Mouse (Mus musculus) T-helper 1 cell (primary cell): ENCODE data around the gene Fam219a.

Experiments used
- in situ Hi-C: fragments of 300-600 bp; cut with MboI, MseI; formaldehyde crosslinking; loops from one replicate; pipeline ENCODE4 v1.15.1; 2025; ENCODE audit warnings: high pct_unique_total_duplicates

Fam219a gene

DNA sequence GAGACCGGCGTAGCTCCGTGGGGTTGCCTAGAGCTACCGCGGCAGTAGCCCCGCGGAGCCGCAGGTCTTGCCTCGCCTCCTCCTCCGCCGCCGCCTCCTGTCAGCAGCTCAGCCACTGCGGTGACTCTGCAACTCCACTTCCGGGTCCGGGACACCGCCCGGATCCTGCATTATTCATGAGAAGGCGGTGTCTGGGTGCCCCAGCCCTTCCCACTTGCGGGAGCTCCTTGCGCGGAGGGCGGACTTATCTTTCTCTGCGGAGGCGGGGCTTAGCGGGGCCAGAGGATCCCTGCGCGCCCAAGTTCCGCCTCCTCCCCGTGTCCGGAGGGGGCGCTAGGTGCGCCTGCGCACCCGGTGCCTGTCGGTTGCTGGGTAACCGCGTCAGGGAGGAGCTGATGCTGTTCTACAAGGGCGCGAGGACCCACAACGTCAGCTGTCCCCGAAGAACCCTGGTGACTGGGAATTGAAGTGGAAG is at the start of gene Fam219a, which contains the start of gene Dnaic1:
Fam219a (minus strand) TSS at position 128 of the 475 bp plus-strand sequence.
Dnaic1 (plus strand) TSS at position 365 of the 475 bp plus-strand sequence.
- in situ Hi-C loops, result loop anchor here (5.0 to 25.0 kb wide), 2 partner anchors 102 to 1468 kb away; partner anchors contain the start of genes Fam214b, Nudt2, Pigo and Stoml2

DNA sequence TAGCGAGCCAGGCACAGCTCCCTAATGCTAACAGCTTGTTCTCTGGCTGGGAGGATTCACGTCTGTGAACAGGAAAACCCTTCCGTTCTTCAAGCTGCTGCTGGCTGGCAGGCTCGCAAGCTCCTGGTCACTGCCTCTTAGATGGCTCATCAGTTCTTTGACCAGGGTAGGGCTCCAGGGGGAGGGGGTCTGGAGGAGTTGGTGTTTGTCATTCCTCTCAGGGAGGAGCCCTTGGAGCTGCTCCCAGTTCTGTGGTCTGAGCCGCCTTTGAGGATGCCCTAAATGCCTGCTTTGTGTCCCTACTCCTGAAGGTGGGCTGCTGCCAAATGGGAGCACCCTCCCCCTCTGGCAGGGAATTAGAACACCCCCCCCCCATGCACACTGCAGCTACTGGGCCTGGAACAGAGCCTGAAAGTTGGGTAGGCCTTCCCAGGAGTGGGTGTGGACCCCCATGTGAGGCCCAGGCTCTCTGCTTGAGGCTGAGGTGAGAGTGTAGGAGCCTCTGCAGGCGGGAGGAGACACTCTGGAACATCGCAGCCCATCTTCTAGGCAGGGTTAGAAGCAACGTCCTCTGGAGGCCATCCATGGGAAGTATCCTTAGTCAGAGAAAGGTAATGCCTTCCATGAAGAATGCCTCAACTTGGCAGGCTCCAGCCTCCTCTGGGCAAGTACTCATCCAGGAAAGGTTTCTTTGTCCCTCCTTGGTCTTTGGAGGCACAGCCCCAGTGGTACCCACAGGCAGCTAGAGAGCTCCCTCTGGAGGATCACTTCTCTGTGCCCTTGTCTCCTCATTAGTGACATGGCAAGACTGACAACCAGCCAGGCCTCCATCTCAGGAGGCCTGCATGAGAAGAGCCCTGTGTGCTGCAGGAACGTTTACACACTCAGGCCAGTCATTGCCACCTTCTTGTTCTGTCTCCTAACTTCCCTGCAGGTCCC is 46.6 kb upstream of the Fam219a start:
- in situ Hi-C loops, result no loop called here

DNA sequence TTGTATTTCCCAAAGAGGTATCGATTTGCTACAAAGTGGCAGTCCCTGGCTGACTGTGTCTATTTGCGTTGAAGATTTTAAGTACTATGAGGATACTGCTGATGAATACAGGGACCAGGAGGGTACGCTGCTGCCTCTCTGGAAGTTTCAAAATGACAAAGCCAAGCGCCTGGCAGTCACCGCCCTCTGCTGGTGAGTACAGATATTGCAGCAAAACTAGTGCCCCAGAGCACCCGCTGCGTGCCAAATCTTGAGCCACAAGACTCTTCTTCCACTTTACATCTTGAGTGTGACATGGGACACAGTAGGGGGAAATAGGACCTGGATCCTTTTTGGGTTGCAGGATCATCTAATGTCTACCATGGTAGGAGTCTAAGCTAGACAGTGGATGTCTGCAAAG is 44.8 kb upstream of the Fam219a start:
- in situ Hi-C loops, result loop anchor here (5.0 kb wide), 2 partner anchors 57 to 87 kb away; no protein-coding TSS in a partner anchor

DNA sequence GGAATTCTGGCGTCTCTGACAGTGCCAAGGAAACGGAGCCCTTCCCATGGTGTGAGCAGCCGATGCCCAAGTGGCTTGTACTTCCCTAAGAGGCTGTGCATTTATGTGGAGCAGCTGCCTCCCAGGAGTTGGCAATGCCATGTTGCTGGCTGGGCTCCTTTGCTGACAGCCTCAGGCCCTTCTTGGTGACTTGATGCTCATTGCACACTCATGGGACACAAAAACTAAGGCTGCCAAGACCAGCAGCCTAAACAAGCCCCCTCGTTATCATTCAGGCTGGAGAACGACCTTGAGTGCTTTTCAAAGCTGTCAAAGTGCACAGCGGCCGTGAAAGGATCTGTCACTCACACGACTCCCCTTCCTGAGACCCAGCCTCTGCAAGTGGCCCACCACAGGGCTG is 42.8 kb upstream of the Fam219a start:
- in situ Hi-C loops, result loop anchor here (5.0 kb wide), 2 partner anchors 55 to 85 kb away; no protein-coding TSS in a partner anchor

DNA sequence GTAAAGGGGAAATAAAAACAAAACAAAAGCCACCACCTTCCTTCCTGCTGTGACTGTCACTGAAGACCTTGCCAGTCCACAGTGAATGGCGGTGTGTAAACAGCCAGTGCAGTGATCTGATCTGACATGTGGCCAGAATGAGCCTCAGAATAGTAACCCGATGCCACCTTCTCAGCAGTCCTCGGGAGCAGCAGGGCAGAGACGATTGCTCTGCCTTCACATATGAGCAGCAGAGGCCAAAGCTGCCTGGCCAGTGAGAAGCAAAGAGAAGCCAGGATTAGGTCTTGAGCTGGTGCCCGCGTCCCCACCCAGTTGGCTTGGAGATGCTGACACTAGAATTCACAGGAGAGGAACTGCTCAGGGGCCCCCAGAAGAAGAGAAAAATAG is 41.2 kb upstream of the Fam219a start:
- in situ Hi-C loops, result loop anchor here (5.0 kb wide), 2 partner anchors 53 to 83 kb away; no protein-coding TSS in a partner anchor

DNA sequence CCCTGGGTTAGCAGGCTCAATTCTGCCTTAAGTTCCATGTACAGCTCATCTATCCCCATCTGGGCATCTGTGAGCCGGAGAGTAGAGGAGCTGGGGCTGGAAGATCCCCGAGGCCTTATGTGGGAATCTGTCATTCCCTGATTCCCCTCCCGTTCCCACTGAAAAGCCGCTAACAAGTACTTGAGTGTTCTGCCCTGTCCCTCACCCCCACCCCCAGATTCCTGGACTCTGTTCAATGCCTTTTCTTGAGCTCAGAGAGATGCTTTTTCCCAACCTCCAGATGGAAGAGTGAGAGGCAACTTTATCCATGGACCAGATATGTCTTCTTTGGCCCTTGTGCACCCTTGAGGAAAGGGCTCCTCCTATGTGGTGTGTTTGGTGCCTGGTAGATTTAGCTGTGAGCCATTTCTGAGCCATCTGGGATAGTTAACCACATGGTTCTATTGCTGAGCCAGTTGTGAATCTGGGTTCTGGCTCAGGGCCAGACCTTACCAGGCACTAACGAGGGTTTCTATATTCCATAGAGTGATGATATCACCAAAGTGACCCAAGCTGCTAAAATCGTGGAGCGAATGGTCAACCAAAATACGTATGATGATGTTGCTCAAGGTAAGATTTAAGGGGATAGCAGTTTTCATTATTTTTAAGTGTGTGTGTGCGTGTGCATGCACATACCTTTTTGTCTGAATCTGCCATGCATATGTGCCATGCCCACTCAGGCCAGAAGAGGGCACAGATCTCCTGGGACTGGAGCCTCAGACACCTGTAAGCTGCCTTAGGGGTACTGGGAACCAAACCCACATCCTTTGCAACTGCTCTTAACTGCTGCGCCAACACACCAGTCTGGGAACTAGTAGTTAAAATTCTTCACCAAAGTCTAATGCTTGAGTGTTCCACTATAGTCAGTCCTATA is 40.6 kb upstream of the Fam219a start:
- in situ Hi-C loops, result loop anchor here (5.0 kb wide), 2 partner anchors 53 to 83 kb away; no protein-coding TSS in a partner anchor

DNA sequence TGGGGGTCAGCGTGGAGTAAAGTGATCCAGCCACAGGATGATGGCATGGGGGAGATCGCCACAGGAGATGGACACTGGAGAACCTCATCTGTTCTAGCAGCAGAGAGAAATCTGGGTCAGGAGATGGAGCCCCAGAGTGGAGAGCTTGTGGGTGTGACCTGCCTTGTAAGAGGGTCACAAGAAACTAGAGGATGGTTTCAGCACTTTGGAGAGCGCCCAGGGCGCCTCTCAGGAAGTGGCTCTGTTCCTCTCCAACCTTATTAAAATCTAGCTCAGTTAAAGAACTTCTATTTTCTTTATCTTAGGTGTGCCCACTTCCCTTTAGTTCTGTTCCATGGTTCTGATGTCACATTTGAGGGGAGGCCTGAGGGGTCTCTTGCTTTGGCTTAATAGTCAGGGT is 37.4 kb upstream of the Fam219a start:
- in situ Hi-C loops, result no loop called here

DNA sequence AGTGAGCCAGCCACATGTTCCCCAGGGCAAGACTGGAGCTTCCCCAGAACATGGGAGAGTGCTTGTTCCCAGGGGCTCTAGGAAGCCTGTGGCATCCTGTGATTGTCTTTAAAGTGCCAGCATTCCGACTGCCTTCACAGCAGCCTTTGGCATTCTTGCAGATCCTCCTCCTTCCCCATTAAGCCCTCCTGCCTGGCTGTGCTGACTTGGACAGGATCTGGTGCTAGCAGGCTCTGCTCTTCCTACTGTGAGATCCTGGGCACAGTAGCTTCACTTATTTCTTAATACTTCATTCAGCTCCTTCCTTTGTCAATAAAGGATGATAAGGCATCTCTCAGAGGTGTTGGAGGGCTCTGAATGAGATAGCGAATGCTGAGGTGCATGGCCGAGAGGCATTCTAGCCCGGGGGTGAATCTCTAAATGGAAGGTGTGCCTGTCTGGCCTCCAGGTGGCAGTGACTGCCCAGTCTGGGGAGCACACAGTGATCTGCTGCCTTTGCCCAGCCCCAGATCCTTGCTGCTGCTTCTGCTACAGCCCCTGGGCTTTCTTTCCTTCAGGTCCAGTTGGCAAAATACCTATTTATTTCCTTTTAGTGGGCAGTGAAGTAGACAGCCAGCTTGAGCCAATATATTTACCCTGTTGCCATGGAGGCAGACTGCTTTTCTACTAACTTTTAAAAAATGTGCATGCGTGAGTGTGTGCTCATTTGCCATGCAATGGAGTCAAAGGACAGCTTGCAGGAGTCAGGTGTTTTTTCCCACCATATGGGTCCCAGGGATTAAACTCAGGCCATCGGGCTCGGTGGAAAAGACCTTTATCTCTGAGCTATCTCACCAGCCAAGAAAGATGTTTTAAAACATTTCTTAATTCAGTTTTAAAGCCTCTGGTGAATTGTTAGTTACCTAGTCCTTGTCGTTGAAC is 35.4 kb upstream of the Fam219a start:
- in situ Hi-C loops, result no loop called here

DNA sequence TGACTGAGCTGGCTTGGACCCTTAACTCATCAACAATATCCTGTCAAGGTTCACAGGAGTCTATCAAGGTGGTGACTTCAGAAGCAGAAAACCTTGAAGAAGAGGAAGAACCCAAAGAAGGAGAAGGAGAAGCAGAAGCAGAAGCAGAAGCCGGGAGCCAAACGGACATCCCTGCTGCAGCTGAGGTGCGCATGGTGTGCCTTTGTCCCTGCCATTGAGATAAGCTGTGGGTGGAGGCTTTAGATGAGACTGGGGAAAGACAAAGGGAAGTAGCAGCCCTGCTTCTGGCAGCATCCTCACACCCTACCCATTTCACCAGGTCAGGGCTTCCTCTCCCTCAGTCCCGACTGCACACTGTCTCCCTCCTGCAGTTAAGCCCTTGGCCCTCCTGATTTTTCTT is 33.5 kb upstream of the Fam219a start:
- in situ Hi-C loops, result no loop called here

DNA sequence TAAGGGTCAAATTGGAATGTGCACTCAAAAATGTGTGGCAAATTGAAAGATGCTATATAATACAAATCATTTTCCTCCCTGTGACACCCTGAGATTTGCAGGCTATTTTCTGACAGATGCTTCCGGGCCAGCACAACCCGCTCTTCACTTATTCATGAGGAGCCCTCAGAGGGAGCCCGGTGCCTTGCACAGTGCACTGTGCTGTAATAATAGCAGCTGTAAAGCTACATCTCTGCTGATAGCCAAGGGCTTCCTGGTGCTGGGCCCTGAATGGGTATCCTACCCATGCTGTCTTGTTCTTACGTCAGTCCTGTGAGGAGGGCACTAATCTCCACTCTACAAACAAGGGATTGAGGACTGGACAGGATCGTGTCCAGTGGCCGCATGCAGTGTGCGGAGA is 14.0 kb upstream of the Fam219a start:
- in situ Hi-C loops, result no loop called here

DNA sequence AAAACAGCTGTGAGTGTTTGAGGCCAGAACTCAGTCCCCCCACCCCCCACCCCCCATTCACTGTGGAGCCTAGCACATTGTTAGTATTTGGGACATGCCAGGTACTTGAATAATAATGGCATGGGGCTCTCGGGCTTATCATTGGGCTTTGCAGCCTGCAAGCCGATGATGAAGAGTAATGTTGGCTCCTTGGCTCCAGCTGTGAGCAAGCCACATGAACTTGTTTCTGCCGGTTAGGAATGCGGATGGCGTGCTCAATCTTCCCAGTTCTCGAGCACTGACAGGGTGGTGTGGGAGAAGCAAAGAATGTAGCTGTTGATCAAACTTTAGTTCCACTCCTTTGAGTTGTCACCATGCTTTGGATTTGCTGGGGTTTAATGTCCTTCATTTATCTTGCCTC is 6.6 kb upstream of the Fam219a start:
- in situ Hi-C loops, result no loop called here

DNA sequence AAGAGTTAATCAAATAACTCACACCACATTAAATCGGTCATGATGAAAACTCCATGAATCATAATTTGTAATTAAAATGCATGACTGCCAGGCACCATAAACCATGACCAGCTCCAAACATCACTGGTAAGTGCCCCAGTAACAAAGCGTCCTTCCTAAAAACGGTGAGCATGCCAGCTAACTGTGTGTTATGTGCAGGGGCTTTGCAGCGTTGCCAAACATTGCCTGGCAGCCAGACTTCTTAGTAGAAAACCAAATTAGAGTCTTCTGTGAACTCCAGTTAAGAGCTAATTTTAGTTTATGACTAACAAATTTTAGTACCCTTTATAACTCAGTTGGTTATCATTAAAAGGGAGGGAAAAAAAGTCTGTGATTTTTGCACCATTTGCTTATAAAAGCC is 4.2 kb upstream of the Fam219a start:
- in situ Hi-C loops, result loop anchor here (25.0 kb wide), 1 partner anchor 1464 kb away; the partner anchor contains the start of genes Fam214b, Pigo and Stoml2

DNA sequence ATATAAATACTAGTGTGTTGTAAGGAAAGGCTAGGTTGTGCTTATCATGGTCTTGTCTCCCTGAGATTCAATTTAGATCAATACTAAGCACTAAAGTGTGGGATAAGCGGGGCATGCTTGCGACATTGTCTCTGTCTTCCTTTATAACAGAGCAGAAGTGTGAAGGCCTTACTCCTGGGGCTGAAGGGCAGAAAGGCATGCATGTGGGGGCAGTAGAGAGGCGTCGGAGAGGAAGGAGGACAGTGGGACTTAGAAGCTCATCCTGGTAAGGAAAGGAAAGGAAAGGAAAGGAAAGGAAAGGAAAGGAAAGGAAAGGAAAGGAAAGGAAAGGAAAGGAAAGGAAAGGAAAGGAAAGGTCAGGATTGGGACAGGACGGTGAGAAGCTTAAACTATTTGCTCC is 2.2 kb upstream of the Fam219a start:
- in situ Hi-C loops, result loop anchor here (25.0 kb wide), 1 partner anchor 1466 kb away; the partner anchor contains the start of genes Fam214b, Pigo and Stoml2

DNA sequence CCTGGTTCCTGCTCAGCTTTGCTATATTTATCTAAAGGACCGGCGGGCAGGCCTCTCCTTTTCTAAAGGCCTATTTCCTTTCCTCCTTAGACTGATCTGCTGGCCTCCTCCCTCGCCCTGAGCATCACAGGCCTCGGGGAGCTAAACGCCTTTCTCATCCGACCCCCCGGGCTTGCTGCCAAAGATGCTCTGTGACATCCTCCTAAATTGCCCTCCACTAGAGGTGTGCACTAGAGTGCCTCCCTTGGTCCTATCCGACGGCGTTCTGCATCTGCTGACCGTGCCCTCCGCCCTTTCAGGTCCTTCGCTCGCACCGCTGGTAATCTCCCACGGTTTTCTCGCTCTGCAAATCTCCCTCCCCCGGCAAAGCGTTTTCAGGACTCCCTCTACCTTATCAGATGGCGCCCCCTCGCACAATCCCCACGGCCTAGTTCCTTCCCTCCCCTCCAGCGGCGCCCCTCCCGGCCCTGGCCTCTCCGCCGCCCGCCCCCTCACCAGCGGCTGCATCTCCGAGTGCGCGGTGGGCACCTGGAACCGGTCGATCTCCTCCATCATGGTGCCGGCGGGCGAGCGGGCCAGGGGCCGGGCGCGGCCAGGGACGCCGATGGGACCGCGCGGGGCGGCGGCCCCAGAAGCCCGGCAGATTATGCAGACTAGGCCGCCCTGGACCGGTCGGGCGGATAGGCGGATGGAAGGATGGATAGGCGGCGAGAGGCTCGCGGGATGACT is 492 bp downstream of the Fam219a start:
- in situ Hi-C loops, result loop anchor here (5.0 to 25.0 kb wide), 2 partner anchors 102 to 1468 kb away; partner anchors contain the start of genes Fam214b, Nudt2, Pigo and Stoml2

DNA sequence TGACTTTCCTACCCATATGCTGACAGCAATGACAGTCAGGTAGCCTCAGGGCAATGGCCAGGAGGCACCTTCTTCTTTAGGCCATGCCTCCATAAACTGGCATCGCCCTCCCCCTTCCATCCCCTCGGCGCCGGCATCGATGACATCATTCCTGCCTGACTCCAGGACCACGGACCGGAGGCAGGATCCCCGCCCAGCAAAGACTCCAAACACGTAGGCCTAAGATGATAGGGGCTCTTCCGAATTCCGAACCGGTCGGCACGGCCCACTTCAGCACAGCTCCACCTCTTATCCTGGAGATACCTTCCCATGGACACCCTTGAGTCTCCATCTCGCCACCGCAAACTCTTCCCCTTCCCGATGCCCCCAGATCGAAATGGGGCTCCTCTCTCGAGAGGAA is 1.1 kb downstream of the Fam219a start:
- in situ Hi-C loops, result loop anchor here (5.0 to 25.0 kb wide), 2 partner anchors 101 to 1469 kb away; partner anchors contain the start of genes Fam214b, Nudt2, Pigo and Stoml2

DNA sequence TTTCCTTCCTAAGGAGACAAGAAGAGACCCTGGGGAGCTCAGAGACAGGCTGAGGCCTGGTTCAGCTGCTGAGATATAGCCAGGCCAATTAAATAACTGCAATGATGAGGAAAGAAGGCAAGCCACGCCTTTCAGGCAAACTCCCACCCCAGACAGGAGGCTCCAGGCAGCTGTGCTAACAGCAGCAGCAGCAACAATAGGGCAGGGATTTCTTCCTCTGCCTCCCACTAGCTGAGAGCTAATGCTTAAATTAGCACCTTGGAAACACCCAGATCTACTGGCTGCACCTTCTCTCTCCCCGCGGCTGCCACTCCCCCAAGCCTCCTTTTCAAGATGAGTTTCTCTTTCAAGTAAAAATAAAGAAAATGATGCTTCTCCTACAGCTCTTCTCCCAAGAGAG is 3.2 kb downstream of the Fam219a start:
- in situ Hi-C loops, result loop anchor here (5.0 to 25.0 kb wide), 2 partner anchors 99 to 1471 kb away; partner anchors contain the start of genes Fam214b, Nudt2, Pigo and Stoml2

DNA sequence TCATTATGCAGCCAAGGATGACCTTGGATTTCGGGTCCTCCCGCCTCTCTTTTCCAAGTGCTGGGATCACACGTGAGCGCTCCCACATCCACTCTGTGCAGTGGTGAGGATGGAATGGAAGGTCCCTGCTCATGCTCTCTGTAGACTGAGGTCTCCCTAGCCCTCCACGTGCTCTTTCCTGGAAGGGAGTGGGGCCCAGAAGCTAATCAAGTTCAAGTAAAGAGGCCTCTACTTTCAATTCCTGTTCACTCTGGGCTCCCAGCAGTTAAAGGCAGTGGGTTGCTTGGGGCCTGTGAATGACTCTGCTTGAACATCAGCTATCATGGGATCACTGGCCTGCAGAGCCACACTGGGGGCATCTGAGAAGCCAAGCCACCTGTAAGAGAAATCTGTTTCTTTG is 6.0 kb downstream of the Fam219a start:
- in situ Hi-C loops, result loop anchor here (25.0 kb wide), 1 partner anchor 1474 kb away; the partner anchor contains the start of genes Fam214b, Pigo and Stoml2

DNA sequence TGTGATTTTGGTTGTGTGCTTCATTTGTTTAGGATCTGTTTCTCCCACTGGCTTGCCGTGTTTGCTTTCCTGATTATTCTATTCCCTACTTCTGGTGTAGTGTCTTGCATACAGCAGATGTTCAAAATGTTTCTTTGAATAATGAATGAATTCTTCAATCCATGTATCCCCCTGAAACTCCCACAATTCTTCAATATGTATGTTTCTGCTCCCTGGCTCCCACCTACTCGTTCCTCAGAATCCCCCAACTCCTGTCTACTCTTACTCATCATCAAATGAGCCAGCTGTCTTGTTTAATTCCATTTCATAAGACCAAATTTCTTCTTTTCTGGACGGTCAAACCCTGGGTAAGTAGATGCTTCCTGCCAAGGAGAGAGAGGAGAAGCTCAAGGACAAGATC is 12.2 kb downstream of the Fam219a start:
- in situ Hi-C loops, result loop anchor here (5.0 to 25.0 kb wide), 2 partner anchors 55 to 1480 kb away; partner anchors contain the start of genes Fam214b, Pigo and Stoml2
